Mouse (Mus musculus) adrenal gland, adult 8-10 months (tissue): ENCODE data around the gene Prkrip1. TPM values are rescaled to one million over a fixed set of nuclear protein-coding genes. Genes with fewer than 3 reads are reported as not detected.
A peak's percentile ranks its signal among the peaks of the same experiment; 100 is the strongest.
"Not testable (repeated sequence)": the region's sequence is repeated elsewhere in the genome, so short reads cannot be mapped to it uniquely, and the experiment has no call there.

ENCODE experiments used
- DNase-seq: peaks from one replicate; pipeline ENCODE4 v3.0.0; 2022
- total RNA-seq, 4 experiments: library from RNA; stranded (reverse); gene quantifications; 2 replicates each; pipeline ENCODE4 v1.2.4; 2022

Prkrip1 gene
- total RNA-seq, 4 experiments from 2014 or later: 28.2 to 37.8 (median 33.4) TPM

- not testable (repeated sequence) for DNase-seq
These were observed 38.7 kb downstream of the Prkrip1 start for GRCm38 (mm10) chr5:136160084-136160483.

- DNase-seq: no peak
These were observed 43.4 kb downstream of the Prkrip1 start for GRCm38 (mm10) chr5:136155399-136155798.

- no peak for DNase-seq
These were observed 46.4 kb downstream of the Prkrip1 start for GRCm38 (mm10) chr5:136152365-136152764.

GRCm38 (mm10) chr5:136149134-136149576 is 49.6 kb downstream of the Prkrip1 start:
- not testable (repeated sequence) for DNase-seq

GRCm38 (mm10) chr5:136147704-136148103 is 51.1 kb downstream of the Prkrip1 start:
- DNase-seq: no peak

GRCm38 (mm10) chr5:136146936-136147335 is 51.8 kb downstream of the Prkrip1 start:
- DNase-seq: no peak

GRCm38 (mm10) chr5:136144606-136145430 is 53.9 kb downstream of the Prkrip1 start:
- DNase-seq: no peak

GRCm38 (mm10) chr5:136143161-136143755 is 55.5 kb downstream of the Prkrip1 start:
- no peak for DNase-seq

- DNase-seq: no peak
These were observed 56.0 kb downstream of the Prkrip1 start for GRCm38 (mm10) chr5:136142746-136143145.

- DNase-seq: no peak
These were observed 58.7 kb downstream of the Prkrip1 start for GRCm38 (mm10) chr5:136140057-136140482.

- no peak for DNase-seq
These were observed 59.4 kb downstream of the Prkrip1 start for GRCm38 (mm10) chr5:136139393-136139792.

- no peak for DNase-seq
These were observed 61.0 kb downstream of the Prkrip1 start for GRCm38 (mm10) chr5:136137658-136138274.

- DNase-seq: no peak
These were observed 62.3 kb downstream of the Prkrip1 start for GRCm38 (mm10) chr5:136136292-136136990.

- peak; percentile 94 for DNase-seq
These were observed 63.0 kb downstream of the Prkrip1 start, which contains the start of the genes Lrwd1 and Alkbh4 for GRCm38 (mm10) chr5:136135571-136136291. Gene Lrwd1, minus strand, starts transcription at chr5:136136074. Gene Alkbh4, plus strand, starts transcription at chr5:136136146.

Other genes with a start within 250 kb of the Prkrip1 start
- gene Ssc4d, start 224.4 kb downstream of the Prkrip1 start, total RNA-seq: 10 to 100 TPM in 1 of 4 experiments, 1 to 10 TPM in 3; 4.5 to 15.0 (median 7.8) TPM
- gene Zp3, start 218.9 kb downstream of the Prkrip1 start, total RNA-seq: not detected
- gene Dtx2, start 204.2 kb downstream of the Prkrip1 start, total RNA-seq: 10 to 100 TPM; 13.0 to 17.6 (median 16.9) TPM
- 1 to 10 TPM; 2.8 to 6.9 (median 5.4) TPM for gene Upk3b, start 160.5 kb downstream of the Prkrip1 start, total RNA-seq
- gene Upk3bl, start 144.5 kb downstream of the Prkrip1 start, total RNA-seq: under 1 TPM in 1 of 4 experiments, not detected in 3; 0.41 TPM
- 10 to 100 TPM; 15.0 to 39.0 (median 29.5) TPM for gene Rasa4, start 115.0 kb downstream of the Prkrip1 start, total RNA-seq
- 10 to 100 TPM; 74.7 to 93.5 (median 85.9) TPM for gene Polr2j, start 82.3 kb downstream of the Prkrip1 start, total RNA-seq
- 10 to 100 TPM; 10.8 to 21.6 (median 14.9) TPM for gene Lrwd1, start 62.9 kb downstream of the Prkrip1 start, total RNA-seq
- 10 to 100 TPM in 1 of 4 experiments, 1 to 10 TPM in 3; 8.3 to 11.1 (median 8.7) TPM for gene Alkbh4, start 62.8 kb downstream of the Prkrip1 start, total RNA-seq
- 1 to 10 TPM; 2.5 to 5.7 (median 4.6) TPM for gene Orai2, start 28.2 kb downstream of the Prkrip1 start, total RNA-seq
- gene Sh2b2, start 47.6 kb upstream of the Prkrip1 start, total RNA-seq: 10 to 100 TPM in 2 of 4 experiments, 1 to 10 TPM in 2; 7.2 to 14.9 (median 11.4) TPM